Mouse (Mus musculus): ENCODE data around the gene Nbeal2. TPM values are rescaled to one million over a fixed set of nuclear protein-coding genes. Genes with fewer than 3 reads are reported as not detected.

The Nbeal2 gene
- polyA plus RNA-seq, 1 experiment, result 301 TPM

- peak; percentile 31 for DNase-seq
- H3K27me3 ChIP-seq (ENCODE audit: control insufficient read depth, insufficient read depth, low read length), result no peaks in the 10 kb centered on the region
- TF ChIP-seq POLR2A (IDR thresholded peaks at IDR 0.05; ENCODE audit: control insufficient read depth, extremely low read depth, insufficient read depth, low read length, poor library complexity) (no peak), CTCF (IDR thresholded peaks at IDR 0.05; ENCODE audit: borderline replicate concordance, control insufficient read depth, extremely low read depth, insufficient read depth, low read length, poor library complexity) (no peak)
- H3K27ac ChIP-seq (ENCODE audit: control insufficient read depth, insufficient read depth, low read length), result peak overlapping the region; percentile 80; the same call in 1 of the 2 replicates
- 5% methylated on average over 14 of the region's 14 CpGs for WGBS
- peak overlapping the region; percentile 78 for H3K4me3 ChIP-seq (ENCODE audit: control insufficient read depth, insufficient read depth, low read length)
- H3K36me3 ChIP-seq (ENCODE audit: control insufficient read depth, insufficient read depth, low read length), result no peaks in the 10 kb centered on the region
- H3K4me1 ChIP-seq (replicated peaks; ENCODE audit: control insufficient read depth, insufficient read depth, low read length), result peaks cover 45% of the 10 kb centered on the region
Measured at GRCm38 (mm10) chr9:110652963-110653654, 852 bp downstream of the Nbeal2 start.

- no peak; the same call in 1 of the 2 replicates for TF ChIP-seq CTCF (IDR thresholded peaks at IDR 0.05; ENCODE audit: borderline replicate concordance, control insufficient read depth, extremely low read depth, insufficient read depth, low read length, poor library complexity)
- TF ChIP-seq POLR2A (IDR thresholded peaks at IDR 0.05; ENCODE audit: control insufficient read depth, extremely low read depth, insufficient read depth, low read length, poor library complexity), result no peak
- Histone ChIP-seq H3K4me1 (replicated peaks; ENCODE audit: control insufficient read depth, insufficient read depth, low read length) (peaks cover 41% of the 10 kb centered on the region), H3K27me3 (ENCODE audit: control insufficient read depth, insufficient read depth, low read length) (no peaks in the 10 kb centered on the region), H3K27ac (ENCODE audit: control insufficient read depth, insufficient read depth, low read length) (peak overlapping the region; percentile 80), H3K4me3 (ENCODE audit: control insufficient read depth, insufficient read depth, low read length) (peak overlapping the region; percentile 78), H3K36me3 (ENCODE audit: control insufficient read depth, insufficient read depth, low read length) (no peaks in the 10 kb centered on the region)
- 4% methylated on average over 13 of the region's 13 CpGs for WGBS
- peak; percentile 72 for DNase-seq
Measured at GRCm38 (mm10) chr9:110651931-110652722, 1.8 kb downstream of the Nbeal2 start.

- no peaks in the 10 kb centered on the region for H3K36me3 ChIP-seq (ENCODE audit: control insufficient read depth, insufficient read depth, low read length)
- H3K27ac ChIP-seq (ENCODE audit: control insufficient read depth, insufficient read depth, low read length), result no peak overlapping the region
- H3K27me3 ChIP-seq (ENCODE audit: control insufficient read depth, insufficient read depth, low read length), result no peaks in the 10 kb centered on the region
- H3K4me3 ChIP-seq (ENCODE audit: control insufficient read depth, insufficient read depth, low read length), result no peak overlapping the region
- peaks cover 57% of the 10 kb centered on the region for H3K4me1 ChIP-seq (replicated peaks; ENCODE audit: control insufficient read depth, insufficient read depth, low read length)
- DNase-seq, result no peak
- TF ChIP-seq CTCF (IDR thresholded peaks at IDR 0.05; ENCODE audit: borderline replicate concordance, control insufficient read depth, extremely low read depth, insufficient read depth, low read length, poor library complexity) (no peak), POLR2A (IDR thresholded peaks at IDR 0.05; ENCODE audit: control insufficient read depth, extremely low read depth, insufficient read depth, low read length, poor library complexity) (no peak)
Measured at GRCm38 (mm10) chr9:110649775-110650174, 4.2 kb downstream of the Nbeal2 start.

DNA sequence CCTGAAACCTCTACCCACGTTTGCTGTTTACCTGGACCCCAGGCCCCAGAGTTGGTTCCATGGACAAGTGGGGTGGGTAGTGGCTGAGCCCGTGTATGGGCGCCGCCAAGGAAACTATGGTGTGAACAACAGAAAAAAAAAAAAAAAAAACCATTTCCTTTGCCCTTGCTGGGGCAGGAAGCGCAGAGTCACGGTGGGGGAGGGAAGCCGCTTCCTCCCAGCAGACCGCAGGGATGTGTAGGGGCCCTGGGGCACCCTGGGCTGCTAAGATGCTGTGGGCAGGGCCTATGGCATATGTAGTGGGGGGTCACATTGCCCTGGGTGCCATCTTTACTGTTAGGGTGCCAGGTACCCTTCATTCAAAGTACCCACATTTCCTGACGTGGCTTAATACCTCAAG is 8.7 kb downstream of the Nbeal2 start:
- peak; percentile 89 for DNase-seq
- Histone ChIP-seq H3K4me1 (replicated peaks; ENCODE audit: control insufficient read depth, insufficient read depth, low read length) (peaks cover 58% of the 10 kb centered on the region), H3K4me3 (ENCODE audit: control insufficient read depth, insufficient read depth, low read length) (peak overlapping the region; percentile 57), H3K27me3 (ENCODE audit: control insufficient read depth, insufficient read depth, low read length) (no peaks in the 10 kb centered on the region), H3K27ac (ENCODE audit: control insufficient read depth, insufficient read depth, low read length) (peak overlapping the region; percentile 81), H3K36me3 (ENCODE audit: control insufficient read depth, insufficient read depth, low read length) (peaks cover 8% of the 10 kb centered on the region; the same call in 1 of the 2 replicates)
- TF ChIP-seq CTCF (IDR thresholded peaks at IDR 0.05; ENCODE audit: borderline replicate concordance, control insufficient read depth, extremely low read depth, insufficient read depth, low read length, poor library complexity), result 0 out of 2 replicates have a peak, but pooled peaks have one; percentile 52
- TF ChIP-seq POLR2A (IDR thresholded peaks at IDR 0.05; ENCODE audit: control insufficient read depth, extremely low read depth, insufficient read depth, low read length, poor library complexity), result 0 out of 2 replicates have a peak, but pooled peaks have one; percentile 44
- 9% methylated on average over 9 of the region's 9 CpGs for WGBS

DNA sequence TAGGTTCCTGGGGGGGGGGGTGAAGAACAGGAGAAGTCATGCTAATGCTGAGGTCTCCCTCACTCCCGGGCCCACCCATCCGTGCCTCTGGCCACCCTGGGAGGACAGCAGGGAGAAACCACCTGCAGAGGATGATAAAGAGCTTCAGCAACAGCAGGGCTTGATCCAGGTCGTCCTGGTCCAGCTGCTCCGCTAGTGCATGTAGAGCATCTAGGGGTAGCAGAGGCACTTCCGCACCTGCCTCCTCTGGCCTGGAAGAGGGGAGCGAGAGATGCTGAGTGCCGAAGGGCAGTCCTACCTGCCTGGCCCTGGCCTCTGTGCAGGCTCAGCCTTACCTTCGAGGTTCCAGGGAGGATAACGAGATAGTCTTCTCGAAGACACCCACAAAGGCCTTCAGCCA is 9.7 kb downstream of the Nbeal2 start:
- no peak for DNase-seq
- 84% methylated on average over 10 of the region's 10 CpGs for WGBS
- 0 out of 2 replicates have a peak overlapping the region, but pooled peaks have one; percentile 4 for H3K4me3 ChIP-seq (ENCODE audit: control insufficient read depth, insufficient read depth, low read length)

GRCm38 (mm10) chr9:110643787-110644186 is 10.2 kb downstream of the Nbeal2 start:
- Histone ChIP-seq H3K4me1 (replicated peaks; ENCODE audit: control insufficient read depth, insufficient read depth, low read length) (peaks cover 58% of the 10 kb centered on the region), H3K27ac (ENCODE audit: control insufficient read depth, insufficient read depth, low read length) (no peak overlapping the region), H3K4me3 (ENCODE audit: control insufficient read depth, insufficient read depth, low read length) (no peak overlapping the region), H3K27me3 (ENCODE audit: control insufficient read depth, insufficient read depth, low read length) (no peaks in the 10 kb centered on the region), H3K36me3 (ENCODE audit: control insufficient read depth, insufficient read depth, low read length) (peaks cover 14% of the 10 kb centered on the region)
- WGBS, result 92% methylated on average over 9 of the region's 9 CpGs
- TF ChIP-seq POLR2A (IDR thresholded peaks at IDR 0.05; ENCODE audit: control insufficient read depth, extremely low read depth, insufficient read depth, low read length, poor library complexity) (no peak), CTCF (IDR thresholded peaks at IDR 0.05; ENCODE audit: borderline replicate concordance, control insufficient read depth, extremely low read depth, insufficient read depth, low read length, poor library complexity) (no peak)
- no peak for DNase-seq

More for the DNA sequence above, 9.7 kb downstream of the Nbeal2 start:
- Histone ChIP-seq H3K4me1 (replicated peaks; ENCODE audit: control insufficient read depth, insufficient read depth, low read length) (peaks cover 58% of the 10 kb centered on the region), H3K27me3 (ENCODE audit: control insufficient read depth, insufficient read depth, low read length) (no peaks in the 10 kb centered on the region), H3K36me3 (ENCODE audit: control insufficient read depth, insufficient read depth, low read length) (peaks cover 9% of the 10 kb centered on the region), H3K27ac (ENCODE audit: control insufficient read depth, insufficient read depth, low read length) (no peak overlapping the region)
- TF ChIP-seq POLR2A (IDR thresholded peaks at IDR 0.05; ENCODE audit: control insufficient read depth, extremely low read depth, insufficient read depth, low read length, poor library complexity) (no peak), CTCF (IDR thresholded peaks at IDR 0.05; ENCODE audit: borderline replicate concordance, control insufficient read depth, extremely low read depth, insufficient read depth, low read length, poor library complexity) (no peak)
